Mouse (Mus musculus) yolk sac, embryonic 10.5 days (tissue): ENCODE measurements around the gene Mecp2.

Experiments used
- DNase-seq: peaks from one replicate; pipeline ENCODE4 v3.0.0-alpha.2; 2017; ENCODE audit warnings: low spot score

The Mecp2 gene

DNA sequence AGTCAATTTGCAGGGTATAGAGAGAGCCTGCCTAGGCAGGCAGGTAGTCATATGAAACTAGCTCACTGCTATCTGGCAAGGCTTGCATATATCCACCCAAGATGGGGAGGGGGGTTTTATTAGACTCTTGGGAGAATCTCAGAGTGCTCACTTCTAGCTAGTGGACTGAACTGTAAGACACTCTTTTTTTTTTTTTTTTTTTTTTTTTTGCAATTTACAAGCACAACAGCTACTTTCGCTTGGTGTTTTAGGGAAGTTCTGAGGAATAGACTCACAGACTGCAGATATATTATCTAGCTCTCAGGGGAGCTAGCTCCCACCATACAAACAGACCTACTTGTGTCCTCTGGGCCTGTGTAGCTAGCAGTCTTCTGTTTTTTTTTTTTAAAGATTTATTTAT lies 120.6 kb downstream of the Mecp2 start:
- DNase-seq = no peak

DNA sequence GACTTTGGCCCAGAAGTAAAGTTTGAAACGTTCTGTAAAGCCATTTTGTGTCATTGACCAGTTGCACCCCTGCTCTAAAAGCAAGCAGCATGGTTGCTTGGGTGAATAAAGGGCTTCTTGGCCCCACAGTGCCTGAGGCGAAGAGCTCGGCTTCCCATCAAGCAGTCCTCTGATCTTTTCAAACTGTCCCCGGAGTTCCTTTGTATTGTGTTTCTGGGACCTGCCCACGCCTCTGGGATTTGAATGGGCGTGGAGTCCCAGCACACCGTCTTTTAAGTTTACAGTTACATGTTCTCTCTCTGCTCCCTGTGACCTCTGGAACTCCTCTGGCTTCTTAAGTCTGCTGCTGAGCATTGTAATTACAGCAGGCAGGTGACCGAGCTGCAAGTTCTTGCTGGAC lies 127.1 kb downstream of the Mecp2 start:
- no peak for DNase-seq

DNA sequence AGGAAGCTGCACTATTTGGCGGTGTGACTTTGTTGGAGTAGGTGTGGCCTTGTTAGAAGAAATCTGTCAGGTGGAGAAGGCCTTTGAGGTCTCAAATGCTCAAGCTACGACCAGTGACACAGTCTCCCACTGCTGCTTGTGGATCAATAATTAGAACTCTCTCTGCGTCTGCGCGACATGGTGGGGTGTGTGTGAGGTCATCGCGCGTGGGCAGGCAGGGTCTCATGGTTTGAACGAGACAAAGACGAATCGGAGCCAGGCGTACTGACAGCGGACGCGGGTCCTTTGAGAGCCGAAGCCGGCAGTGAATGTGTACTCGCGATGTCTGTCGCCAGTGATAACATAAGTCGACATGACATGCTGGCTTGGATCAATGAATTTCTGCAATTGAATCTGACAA lies 128.8 kb downstream of the Mecp2 start:
- DNase-seq = no peak

DNA sequence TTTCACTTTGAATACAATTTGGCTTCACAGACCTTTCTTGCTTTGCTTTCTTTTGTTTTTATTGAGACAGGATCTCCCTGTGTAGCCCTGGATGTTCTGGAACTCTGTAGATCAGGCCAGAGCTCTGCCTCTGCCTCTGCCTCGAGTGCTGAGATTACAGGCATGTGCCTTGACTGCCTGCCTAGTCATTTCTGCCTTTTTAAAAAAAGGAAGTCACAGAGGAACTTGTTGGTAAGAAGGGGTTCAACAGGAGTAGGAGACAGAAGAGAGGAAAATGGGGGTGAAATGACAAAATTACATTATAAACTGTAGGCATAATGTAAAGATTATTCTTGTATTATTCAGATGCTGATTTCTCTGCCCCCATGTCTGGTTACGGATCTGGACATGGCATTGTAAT lies 131.5 kb downstream of the Mecp2 start:
- DNase-seq = no peak

DNA sequence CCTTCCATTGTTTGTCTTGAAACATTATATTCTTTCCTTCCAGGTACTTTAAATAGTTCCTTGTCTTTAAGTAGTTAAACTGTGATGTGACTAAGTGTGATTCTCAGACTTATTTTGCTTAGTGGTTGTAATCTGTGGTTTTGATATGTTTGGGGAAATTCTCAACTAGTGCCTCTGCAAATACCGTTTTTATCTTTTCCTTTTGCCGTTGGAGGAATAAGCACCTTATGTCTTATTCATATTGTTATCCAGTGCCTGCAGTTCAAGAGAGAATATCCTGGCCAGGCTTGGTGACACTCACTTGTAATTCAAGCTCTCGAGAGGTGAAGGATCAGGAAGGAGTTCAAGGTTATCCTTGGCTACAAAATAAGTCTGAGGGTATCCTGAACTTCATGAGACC lies 134.1 kb downstream of the Mecp2 start:
- DNase-seq = no peak

DNA sequence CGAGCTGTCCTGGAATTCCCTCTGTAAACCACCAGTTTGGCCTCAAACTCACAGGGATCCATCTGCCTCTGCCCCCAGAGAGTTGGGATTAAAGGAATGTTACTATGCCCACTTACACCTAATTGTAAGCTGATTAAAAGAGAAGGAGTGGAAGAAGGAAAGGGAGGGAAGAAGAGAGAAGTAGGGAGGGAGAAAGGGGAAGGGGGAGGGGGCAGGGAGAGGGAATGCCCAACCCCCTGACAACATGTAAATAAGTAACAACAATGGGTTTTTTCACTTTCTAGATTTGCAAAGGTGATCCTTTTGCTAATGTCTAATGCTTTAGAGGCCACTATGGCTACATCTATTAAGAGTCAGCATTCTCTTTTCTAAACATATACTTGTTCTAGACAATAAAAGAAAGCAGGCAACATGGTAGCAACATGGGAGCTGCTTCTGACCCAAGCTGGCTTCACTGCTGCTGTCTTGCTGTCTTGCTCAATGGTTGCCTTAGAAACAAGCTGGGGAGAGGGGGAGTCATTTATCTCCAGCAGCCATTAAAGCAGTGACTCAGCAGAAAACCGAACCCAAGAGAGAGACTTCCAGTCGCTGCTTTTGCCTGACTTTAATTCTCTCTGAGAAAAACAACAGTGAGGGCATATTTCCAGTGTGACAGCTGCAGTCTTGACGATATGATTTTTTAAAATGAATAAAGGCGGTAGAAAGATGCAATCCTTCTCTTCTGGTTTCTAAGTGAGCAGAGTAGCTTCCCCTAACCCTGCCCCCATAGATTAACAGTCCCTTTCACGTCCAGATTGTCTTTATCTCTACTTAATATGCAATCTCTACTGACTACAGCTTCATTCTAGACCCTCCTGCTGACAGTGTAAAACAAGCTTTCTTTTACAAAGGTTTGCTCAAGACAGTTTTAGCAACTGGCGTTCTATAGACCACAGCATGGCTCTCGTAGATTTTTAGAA lies 136.0 kb downstream of the Mecp2 start:
- DNase-seq = peak; percentile 65

DNA sequence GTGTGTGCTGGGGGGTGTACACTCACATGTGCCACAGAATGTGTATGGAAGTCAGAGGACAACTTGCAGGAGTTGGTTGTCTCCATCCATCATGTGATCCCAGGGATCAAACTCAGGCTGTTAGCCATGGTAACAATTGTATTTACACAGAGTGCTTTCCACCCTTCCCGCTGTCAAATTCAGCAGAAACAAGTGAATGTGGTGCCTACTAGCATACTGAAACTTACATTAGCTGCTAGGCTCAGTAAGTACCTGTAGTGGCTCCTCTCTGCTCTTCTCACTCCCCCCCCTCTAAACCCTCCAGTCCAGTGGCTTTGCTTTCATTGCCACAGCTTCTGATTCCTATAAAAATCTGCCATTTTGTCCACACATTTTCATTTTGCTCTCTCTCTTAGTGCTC lies 157.4 kb downstream of the Mecp2 start:
- no peak for DNase-seq
